Mouse (Mus musculus) lung, adult 2 months (tissue): ENCODE measurements at regions not wholly inside any gene's neighbourhood (a gene's known extent, or its start where the extent isn't known, plus 50 kb on each side); places are given as distances from the start of the nearest gene placed in this dataset.

Experiments used
- CTCF ChIP-seq: fragments of 200-500 bp; IDR thresholded peaks from 2 replicates; pipeline ENCODE4 v1.5.1; 2011; ENCODE audit warnings: mild to moderate bottlenecking, low read length, control low read depth; ENCODE audit not compliant: insufficient read depth
- POLR2A ChIP-seq: fragments of 200-500 bp; IDR thresholded peaks from 2 replicates; pipeline ENCODE4 v1.6.1; 2011; ENCODE audit warnings: low read depth, mild to moderate bottlenecking, control low read depth, low read length, borderline replicate concordance; ENCODE audit errors: extremely low read depth

DNA sequence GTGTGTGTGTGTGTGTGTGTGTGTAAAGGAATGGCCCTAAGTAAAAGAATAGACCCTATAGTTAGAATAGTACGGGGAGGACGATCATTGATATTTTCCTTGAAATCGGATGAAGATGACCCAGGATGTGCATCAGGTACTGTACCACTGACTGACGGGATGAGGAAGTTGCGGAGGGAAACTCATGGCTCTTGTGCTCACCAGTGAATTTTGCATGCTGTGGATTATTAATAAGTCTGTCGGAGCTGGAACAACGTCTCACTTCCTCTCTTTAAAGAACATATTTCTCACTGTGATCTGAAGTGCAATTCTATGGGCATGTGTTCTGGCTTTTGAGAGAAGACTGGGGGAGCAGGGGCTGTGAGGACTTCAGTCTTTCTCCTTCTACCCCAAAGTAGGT is 218.8 kb upstream of the Tbc1d5 start:
- TF ChIP-seq CTCF: no peak
- no peak for TF ChIP-seq POLR2A
